Mouse (Mus musculus) frontal cortex, postnatal 36 days (tissue): Measurements from ENCODE around the gene Vmn1r1.

Experiments
- DNase-seq, 2 experiments: peaks; one replicate each; pipeline ENCODE4 v3.0.0; 2022; ENCODE audit warnings: low spot score in 2 of 2

The Vmn1r1 gene

GRCm38 (mm10) chr1:182137204-182138125 is 26.8 kb downstream of the Vmn1r1 start:
- DNase-seq, result no peak

GRCm38 (mm10) chr1:182130830-182131229 is 33.5 kb downstream of the Vmn1r1 start:
- DNase-seq, result no peak

GRCm38 (mm10) chr1:182124924-182125368 is 39.3 kb downstream of the Vmn1r1 start:
- peak; percentile 74 to 79 for DNase-seq

- DNase-seq, result peak; percentile 97 to 98
These were observed 39.8 kb downstream of the Vmn1r1 start, which contains the start of gene Srp9 for GRCm38 (mm10) chr1:182124506-182124905. Srp9 (plus strand) TSS chr1:182124737.

- DNase-seq, result no peak
These were observed 41.9 kb downstream of the Vmn1r1 start for GRCm38 (mm10) chr1:182122413-182122812.

GRCm38 (mm10) chr1:182115651-182116408 is 48.5 kb downstream of the Vmn1r1 start:
- peak in 1 of 2 experiments; percentile 19 for DNase-seq

GRCm38 (mm10) chr1:182115197-182115596 is 49.1 kb downstream of the Vmn1r1 start:
- peak; percentile 34 to 37 for DNase-seq

GRCm38 (mm10) chr1:182113587-182114500 is 50.4 kb downstream of the Vmn1r1 start:
- DNase-seq, result peak in 1 of 2 experiments; percentile 19

GRCm38 (mm10) chr1:182113131-182113530 is 51.2 kb downstream of the Vmn1r1 start:
- no peak for DNase-seq

GRCm38 (mm10) chr1:182112385-182112784 is 51.9 kb downstream of the Vmn1r1 start:
- DNase-seq, result no peak

- no peak for DNase-seq
These were observed 52.6 kb downstream of the Vmn1r1 start for GRCm38 (mm10) chr1:182111386-182112317.

- no peak for DNase-seq
These were observed 53.4 kb downstream of the Vmn1r1 start for GRCm38 (mm10) chr1:182110708-182111385.

- DNase-seq, result no peak
These were observed 54.1 kb downstream of the Vmn1r1 start for GRCm38 (mm10) chr1:182110185-182110584.

GRCm38 (mm10) chr1:182108397-182109099 is 55.7 kb downstream of the Vmn1r1 start:
- DNase-seq, result no peak

GRCm38 (mm10) chr1:182107251-182107650 is 57.0 kb downstream of the Vmn1r1 start:
- no peak for DNase-seq

- no peak for DNase-seq
These were observed 59.3 kb downstream of the Vmn1r1 start for GRCm38 (mm10) chr1:182105023-182105422.
